Mouse (Mus musculus) embryonic stem cell, embryonic (primary cell): Measurements from ENCODE around the gene Eci2.
"Not testable (repeated sequence)": the region's sequence is repeated elsewhere in the genome, so short reads cannot be mapped to it uniquely, and the experiment has no call there.

Experiments used
- CTCF ChIA-PET, 4 experiments: fragments of 300-600 bp in 2 of 4; fragments of 350-600 bp in 2 of 4; sonication (Branson Sonifier 250); formaldehyde crosslinking; loops; one replicate each; lab custom pipeline; 2022; ENCODE audit warnings: inconsistent platforms in 2 of 4; lab: Charles Lee
- POLR2A ChIA-PET, 4 experiments: fragments of 300-600 bp in 2 of 4; fragments of 350-600 bp in 2 of 4; sonication (Branson Sonifier 250); formaldehyde crosslinking; loops; one replicate each; lab custom pipeline; 2022; ENCODE audit warnings: antibody characterized with exemption in 4 of 4, inconsistent platforms in 1 of 4; lab: Charles Lee

Gene Eci2

GRCm38 (mm10) chr13:34995925-34996324, 31.0 kb downstream of the Eci2 start:
- POLR2A ChIA-PET, result no interaction called here

DNA sequence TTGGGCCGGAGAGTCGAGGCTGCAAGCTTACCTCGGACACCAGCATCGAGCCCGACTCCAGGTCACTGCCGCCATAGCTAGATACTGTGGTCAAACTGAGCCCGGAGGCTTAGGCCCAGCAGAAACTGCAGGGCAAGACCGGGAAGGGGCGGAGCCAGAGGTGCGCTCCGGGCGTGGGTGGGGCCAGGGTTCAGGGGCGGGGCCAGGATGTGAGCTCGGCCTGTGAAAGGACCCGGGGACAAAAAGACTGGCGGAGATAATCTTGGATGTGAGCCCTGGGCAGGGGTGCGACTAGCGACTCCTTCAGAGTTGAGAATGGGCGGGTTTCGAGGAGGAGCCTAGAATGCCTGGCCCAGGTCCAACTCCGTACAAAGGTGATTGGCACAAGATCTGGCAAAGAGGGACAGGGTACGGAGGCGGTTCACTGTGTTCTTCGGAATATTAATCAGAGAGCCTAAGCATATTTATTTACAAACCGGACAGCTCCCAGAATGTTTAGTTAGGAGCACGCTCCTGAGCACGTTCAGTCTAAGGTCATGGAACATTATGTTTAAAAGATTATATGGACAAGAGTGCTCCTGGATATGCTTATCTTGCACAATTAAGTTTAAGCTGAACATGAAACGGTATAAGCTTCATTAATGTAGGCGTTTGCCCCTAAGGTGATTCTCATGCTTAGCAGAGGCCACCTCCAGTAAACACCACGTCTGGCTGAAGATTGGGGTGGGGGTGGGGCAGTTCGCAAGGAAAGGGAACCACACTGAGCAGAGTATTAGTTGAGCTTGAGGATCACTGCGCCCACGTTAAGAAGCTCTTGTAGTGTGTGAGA, 32.7 kb downstream of the Eci2 start:
- CTCF ChIA-PET, result interaction anchor here in 3 of 4 experiments (0.5 to 2.1 kb wide), 7 partner anchors 18 to 201 kb away, joined by 3 to 20 read pairs (median 5); partner anchors contain the start of gene Prpf4b (in 1 of the 3)

More at GRCm38 (mm10) chr13:34995925-34996324, 31.0 kb downstream of the Eci2 start:
- CTCF ChIA-PET, result no interaction called here

DNA sequence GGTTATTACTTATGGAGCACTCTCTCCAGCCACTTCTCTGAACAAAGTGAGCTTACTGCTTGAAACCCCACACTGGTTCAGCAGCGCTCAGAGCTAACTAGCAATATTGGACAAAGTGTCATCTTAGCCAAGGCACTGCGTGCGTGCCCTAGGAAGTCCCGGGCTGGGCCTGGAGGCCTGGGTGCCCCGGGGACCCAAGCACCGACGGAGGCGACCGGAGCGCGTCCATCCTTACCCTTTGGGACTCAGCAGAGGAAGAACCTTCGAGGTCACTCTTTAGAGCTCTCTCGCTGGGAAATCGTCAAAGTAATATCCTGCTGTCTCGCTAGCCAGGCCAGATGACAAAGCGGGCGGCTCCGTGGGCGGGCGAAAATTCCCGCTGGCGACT, 33.3 kb downstream of the Eci2 start:
- ChIA-PET CTCF (interaction anchor here in 3 of 4 experiments (0.5 to 2.1 kb wide), 4 partner anchors 20 to 200 kb away, joined by 3 to 9 read pairs (median 6); no protein-coding TSS in a partner anchor), POLR2A (interaction anchor here in 3 of 4 experiments (0.6 to 2.5 kb wide), 44 partner anchors 9 to 1088 kb away, joined by 3 to 42 read pairs (median 4); partner anchors contain the start of genes Prpf4b (in 3 of the 3), Eci3 (in 1 of the 3), Psmg4 (in 1 of the 3) and Serpinb6c (in 1 of the 3))

More for the DNA sequence above, 32.7 kb downstream of the Eci2 start:
- POLR2A ChIA-PET, result interaction anchor here in 3 of 4 experiments (0.5 to 2.5 kb wide), 48 partner anchors 9 to 1089 kb away, joined by 3 to 42 read pairs (median 4); partner anchors contain the start of genes Prpf4b (in 3 of the 3), Eci3 (in 1 of the 3), Psmg4 (in 1 of the 3) and Serpinb6c (in 1 of the 3)

DNA sequence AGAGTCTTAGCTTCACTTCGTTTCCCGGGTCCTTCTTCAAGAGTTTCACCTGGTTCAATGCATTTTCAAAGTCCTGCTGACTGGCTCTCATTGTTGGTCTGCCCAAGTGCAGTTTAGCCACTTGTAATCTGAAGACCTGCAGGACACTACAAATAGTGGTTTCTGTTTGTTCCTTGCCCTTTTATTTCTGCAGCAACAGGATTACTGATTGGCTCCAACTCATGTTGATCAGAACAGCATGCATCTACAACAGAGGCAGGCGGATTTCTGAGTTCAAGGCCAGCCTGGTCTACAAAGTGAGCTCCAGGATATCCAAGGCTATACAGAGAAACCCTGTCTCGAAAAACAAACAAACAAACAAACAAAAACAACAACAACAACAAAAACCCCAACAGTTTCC, 33.8 kb downstream of the Eci2 start:
- ChIA-PET POLR2A (interaction anchor here in 3 of 4 experiments (0.7 to 2.5 kb wide), 22 partner anchors 11 to 830 kb away, joined by 3 to 42 read pairs (median 5); partner anchors contain the start of genes Prpf4b (in 2 of the 3) and Psmg4 (in 1 of the 3)), CTCF (interaction anchor here in 2 of 4 experiments (1.8 to 2.1 kb wide), 2 partner anchors 20 kb away, joined by 8 to 9 read pairs; no protein-coding TSS in a partner anchor)

GRCm38 (mm10) chr13:34991581-34992273, 35.2 kb downstream of the Eci2 start:
- POLR2A ChIA-PET, result interaction anchor here in 1 of 4 experiments (0.7 to 1.6 kb wide), 2 partner anchors 10 to 16 kb away, joined by 3 to 5 read pairs; no protein-coding TSS in a partner anchor
- CTCF ChIA-PET, result interaction anchor here in 1 of 4 experiments (0.9 kb wide), 1 partner anchor 18 kb away, joined by 3 read pairs; no protein-coding TSS in a partner anchor

GRCm38 (mm10) chr13:34983479-34983878, 43.4 kb downstream of the Eci2 start:
- POLR2A ChIA-PET, result interaction anchor here in 1 of 4 experiments (0.7 to 1.4 kb wide), 2 partner anchors 10 to 11 kb away, joined by 3 read pairs; no protein-coding TSS in a partner anchor
- CTCF ChIA-PET, result not testable (repeated sequence)

DNA sequence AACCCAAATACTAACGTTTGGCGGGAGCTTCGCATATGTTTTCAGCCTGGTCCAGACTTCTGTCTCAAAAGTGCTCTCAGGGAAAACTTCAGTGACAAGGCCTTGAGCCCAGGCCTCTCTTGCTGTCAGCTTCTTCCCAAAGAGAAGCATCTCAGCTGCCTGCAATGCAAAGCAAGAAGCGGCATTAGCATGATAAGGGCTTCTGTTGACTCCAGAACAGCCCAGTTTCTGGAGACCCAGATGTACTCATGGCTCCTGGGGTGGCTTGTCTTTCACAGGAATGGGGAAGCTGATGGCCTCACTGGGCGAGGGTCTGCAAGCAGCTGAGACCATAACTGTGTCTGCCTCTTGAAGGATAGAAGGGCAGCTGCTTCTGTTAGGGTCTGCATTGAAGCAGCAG, 48.3 kb downstream of the Eci2 start:
- ChIA-PET CTCF (interaction anchor here in 1 of 4 experiments (0.8 kb wide), 1 partner anchor 18 kb away, joined by 3 read pairs; no protein-coding TSS in a partner anchor), POLR2A (interaction anchor here in 3 of 4 experiments (0.8 to 2.9 kb wide), 4 partner anchors 10 to 16 kb away, joined by 3 to 15 read pairs (median 9); no protein-coding TSS in a partner anchor)

DNA sequence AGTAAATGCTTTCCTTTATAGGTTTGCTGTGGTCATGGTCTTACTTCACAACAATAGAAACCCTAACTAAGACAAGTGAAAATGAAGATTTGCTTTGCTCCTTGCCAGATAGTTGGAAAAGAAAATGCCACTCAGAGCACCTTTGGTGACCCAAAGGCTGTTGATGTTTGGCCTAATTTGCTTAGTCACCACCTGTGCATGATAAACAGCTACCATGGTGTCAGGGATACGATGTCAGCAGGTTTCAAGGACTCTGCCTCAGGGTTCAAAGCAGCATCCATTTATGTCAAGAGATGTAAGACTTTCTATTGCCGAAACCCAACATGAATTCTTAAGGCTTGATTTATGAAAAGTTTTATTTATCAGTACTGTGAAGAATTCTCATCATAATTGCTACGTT, 49.5 kb downstream of the Eci2 start:
- CTCF ChIA-PET, result no interaction called here
- POLR2A ChIA-PET, result interaction anchor here in 3 of 4 experiments (0.7 to 2.9 kb wide), 3 partner anchors 17 to 828 kb away, joined by 3 to 15 read pairs (median 15); no protein-coding TSS in a partner anchor

GRCm38 (mm10) chr13:34976116-34976515, 50.8 kb downstream of the Eci2 start:
- ChIA-PET CTCF (interaction anchor here in 1 of 4 experiments (0.6 kb wide), 1 partner anchor 18 kb away, joined by 20 read pairs; no protein-coding TSS in a partner anchor), POLR2A (interaction anchor here in 3 of 4 experiments (0.9 to 2.0 kb wide), 7 partner anchors 15 to 333 kb away, joined by 3 to 7 read pairs (median 3); no protein-coding TSS in a partner anchor)

GRCm38 (mm10) chr13:34973770-34974169, 53.1 kb downstream of the Eci2 start:
- ChIA-PET POLR2A (interaction anchor here (0.6 to 2.6 kb wide), 8 partner anchors 10 to 227 kb away, joined by 3 to 9 read pairs (median 4); no protein-coding TSS in a partner anchor), CTCF (interaction anchor here in 3 of 4 experiments (0.6 to 1.8 kb wide), 25 partner anchors 10 to 345 kb away, joined by 3 to 9 read pairs (median 3); partner anchors contain the start of genes Eci3 (in 1 of the 3) and Prpf4b (in 1 of the 3))

- ChIA-PET POLR2A (interaction anchor here (0.6 to 2.6 kb wide), 9 partner anchors 10 to 226 kb away, joined by 3 to 9 read pairs (median 3); no protein-coding TSS in a partner anchor), CTCF (interaction anchor here in 3 of 4 experiments (0.6 to 1.8 kb wide), 24 partner anchors 9 to 344 kb away, joined by 3 to 9 read pairs (median 3); partner anchors contain the start of genes Eci3 (in 1 of the 3) and Prpf4b (in 1 of the 3))
These were observed 53.7 kb downstream of the Eci2 start for GRCm38 (mm10) chr13:34973149-34973548.

DNA sequence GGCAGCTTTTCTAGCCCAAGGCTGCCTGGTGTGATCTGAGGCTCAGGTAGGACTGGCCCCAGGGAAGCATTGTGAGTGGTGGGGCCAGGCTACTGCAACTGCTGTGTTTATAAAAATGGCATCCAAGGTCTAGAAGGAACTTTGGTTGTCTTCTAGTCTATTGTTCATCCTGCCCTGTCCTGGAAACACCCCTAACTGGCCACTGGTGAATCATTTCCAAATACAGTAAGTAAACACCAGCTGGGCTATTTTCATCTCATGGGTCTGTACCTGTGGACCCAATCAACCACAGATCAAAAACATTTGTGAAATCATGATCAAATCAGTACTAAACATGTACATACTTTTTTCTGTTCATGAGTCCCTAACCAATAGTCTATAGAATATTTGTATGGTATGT, 54.4 kb downstream of the Eci2 start:
- POLR2A ChIA-PET, result interaction anchor here in 2 of 4 experiments (1.1 to 2.6 kb wide), 4 partner anchors 17 to 22 kb away, joined by 3 to 9 read pairs (median 4); no protein-coding TSS in a partner anchor
- CTCF ChIA-PET, result interaction anchor here in 2 of 4 experiments (0.7 to 1.8 kb wide), 3 partner anchors 21 to 250 kb away, joined by 3 to 9 read pairs (median 5); partner anchors contain the start of gene Prpf4b (in 1 of the 2)

DNA sequence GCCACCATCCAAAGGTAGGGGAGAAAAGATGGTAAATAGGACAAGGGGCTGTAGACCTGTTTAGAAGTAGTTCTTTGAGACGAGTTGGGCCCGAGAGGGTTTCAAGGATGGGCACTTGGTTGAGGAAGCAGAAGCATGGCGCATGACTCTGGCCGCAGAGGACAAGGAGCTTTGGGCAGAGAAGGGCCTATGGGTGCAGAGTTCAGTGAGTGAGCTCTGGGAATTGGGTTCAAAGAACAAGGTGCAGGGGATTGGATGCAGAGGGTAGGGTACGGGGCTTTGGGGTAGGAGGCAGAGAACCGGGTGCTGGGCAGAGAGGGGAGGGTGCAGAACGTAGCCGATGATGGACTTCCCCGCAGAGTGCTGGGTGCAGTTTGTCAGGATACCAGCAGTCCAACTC, 61.2 kb downstream of the Eci2 start:
- POLR2A ChIA-PET, result interaction anchor here in 1 of 4 experiments (0.7 kb wide), 1 partner anchor 1003 kb away, joined by 3 read pairs; no protein-coding TSS in a partner anchor
- CTCF ChIA-PET, result not testable (repeated sequence)

DNA sequence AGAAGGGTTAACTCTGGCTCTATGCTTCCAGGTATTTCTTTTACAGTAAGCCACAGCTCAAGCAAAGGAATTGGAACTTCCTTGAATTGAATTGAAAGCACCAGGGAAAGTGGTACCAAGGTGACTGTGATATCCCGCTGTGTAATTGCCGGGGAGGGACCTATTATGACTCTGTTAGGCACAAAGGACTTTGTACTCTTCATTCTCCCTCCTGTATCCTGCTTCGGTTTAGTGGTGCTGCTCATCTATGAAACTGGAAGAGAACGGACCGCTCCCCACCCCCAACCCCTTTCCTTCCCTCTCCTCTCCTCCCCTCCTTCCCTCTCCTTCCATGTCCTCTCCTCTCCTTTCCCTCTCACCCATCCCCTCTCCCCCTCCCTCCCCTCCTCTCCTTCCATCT, 62.0 kb downstream of the Eci2 start:
- CTCF ChIA-PET, result interaction anchor here in 2 of 4 experiments (0.7 to 1.1 kb wide), 2 partner anchors 8 to 40 kb away, joined by 3 to 4 read pairs; no protein-coding TSS in a partner anchor
- POLR2A ChIA-PET, result interaction anchor here in 3 of 4 experiments (0.5 to 0.9 kb wide), 4 partner anchors 20 to 1004 kb away, joined by 3 to 4 read pairs (median 4); no protein-coding TSS in a partner anchor

- ChIA-PET POLR2A (interaction anchor here in 3 of 4 experiments (0.5 to 2.3 kb wide), 6 partner anchors 20 to 887 kb away, joined by 3 to 6 read pairs (median 4); no protein-coding TSS in a partner anchor), CTCF (interaction anchor here in 2 of 4 experiments (0.7 to 1.1 kb wide), 2 partner anchors 9 to 39 kb away, joined by 3 to 4 read pairs; no protein-coding TSS in a partner anchor)
These were observed 62.5 kb downstream of the Eci2 start for GRCm38 (mm10) chr13:34964419-34964818.
